Mouse (Mus musculus) skeletal muscle tissue, adult 2 months (tissue): ENCODE data around the gene Mrpl36.

ENCODE experiments used
- DNase-seq: peaks from one replicate; pipeline ENCODE4 v3.0.0-alpha.2; 2012; ENCODE audit warnings: low read depth, low spot score

Mrpl36 gene

GRCm38 (mm10) chr13:73346743-73347142 lies 18.4 kb downstream of the Mrpl36 start:
- DNase-seq, result no peak

GRCm38 (mm10) chr13:73347171-73347570 lies 18.9 kb downstream of the Mrpl36 start:
- DNase-seq, result no peak

GRCm38 (mm10) chr13:73347922-73348650 lies 19.8 kb downstream of the Mrpl36 start:
- DNase-seq, result no peak

- no peak for DNase-seq
These were observed 22.4 kb downstream of the Mrpl36 start for GRCm38 (mm10) chr13:73350741-73351140.

GRCm38 (mm10) chr13:73351910-73352309 lies 23.6 kb downstream of the Mrpl36 start:
- no peak for DNase-seq

GRCm38 (mm10) chr13:73352491-73352890 lies 24.2 kb downstream of the Mrpl36 start:
- DNase-seq, result no peak

GRCm38 (mm10) chr13:73357106-73357505 lies 28.8 kb downstream of the Mrpl36 start:
- no peak for DNase-seq

- DNase-seq, result no peak
These were observed 45.1 kb downstream of the Mrpl36 start for GRCm38 (mm10) chr13:73373367-73373766.

- DNase-seq, result no peak
These were observed 46.3 kb downstream of the Mrpl36 start for GRCm38 (mm10) chr13:73374612-73375011.

- no peak for DNase-seq
These were observed 49.3 kb downstream of the Mrpl36 start for GRCm38 (mm10) chr13:73377637-73378036.
